Mouse (Mus musculus) MEL (cell line): ENCODE results near the gene H2-Ob.

Experiments used
- CTCF ChIP-seq, 3 experiments: IDR thresholded peaks in 2 of 3; conservative IDR thresholded peaks in 1 of 3; 2 replicates each; pipeline ENCODE4 v1.5.1; 2011 to 2012; ENCODE audit warnings: low read length in 3 of 3, low read depth in 2 of 3, mild to moderate bottlenecking in 2 of 3, improper control_type of control experiment in 1 of 3, inconsistent platforms in 1 of 3, mixed read lengths in 1 of 3, moderate library complexity in 1 of 3; ENCODE audit not compliant: control insufficient read depth in 1 of 3, insufficient read depth in 1 of 3, poor library complexity in 1 of 3, severe bottlenecking in 1 of 3
- ELF1 ChIP-seq: IDR thresholded peaks from 2 replicates; pipeline ENCODE4 v1.6.1; 2014; ENCODE audit warnings: low read depth, mild to moderate bottlenecking, inconsistent platforms, low read length, improper control_type of control experiment, moderate library complexity
- MYC ChIP-seq: IDR thresholded peaks from 2 replicates; pipeline ENCODE4 v1.6.1; 2011; ENCODE audit warnings: low read depth, mild to moderate bottlenecking, low read length, improper control_type of control experiment, moderate library complexity
- NELFE ChIP-seq: IDR thresholded peaks from 2 replicates; pipeline ENCODE4 v1.6.1; 2011; ENCODE audit warnings: low read depth, low read length, improper control_type of control experiment
- POLR2A ChIP-seq, 2 experiments: IDR thresholded peaks; 2 replicates each; pipeline ENCODE4 v1.6.1; 2011 to 2012; ENCODE audit warnings: low read length in 2 of 2, mild to moderate bottlenecking in 2 of 2, control low read depth in 1 of 2, improper control_type of control experiment in 1 of 2, low read depth in 1 of 2, moderate library complexity in 1 of 2; ENCODE audit not compliant: control insufficient read depth in 1 of 2, insufficient read depth in 1 of 2, poor library complexity in 1 of 2
- POLR2AphosphoS2 ChIP-seq: IDR thresholded peaks from 2 replicates; pipeline ENCODE4 v1.6.1; 2011; ENCODE audit warnings: low read length, improper control_type of control experiment
- USF1 ChIP-seq: IDR thresholded peaks from 2 replicates; pipeline ENCODE4 v1.6.1; 2014; ENCODE audit warnings: low read depth, mild to moderate bottlenecking, inconsistent platforms, low read length, improper control_type of control experiment, moderate library complexity

GRCm38 (mm10) chr17:34280499-34281038 lies 41.9 kb downstream of the H2-Ob start:
- TF ChIP-seq ELF1 = no peak
- TF ChIP-seq USF1 = no peak
- no peak for TF ChIP-seq POLR2AphosphoS2
- TF ChIP-seq NELFE = no peak
- TF ChIP-seq POLR2A (IDR thresholded peaks at IDR 0.05; ENCODE audit: control insufficient read depth in 1 of 2, insufficient read depth in 1 of 2, low read depth in 1 of 2, low read length in 2 of 2, poor library complexity in 1 of 2) = no peak
- no peak for TF ChIP-seq MYC
- no peak for TF ChIP-seq CTCF (IDR thresholded peaks at IDR 0.05 in 2 of 3, conservative IDR thresholded peaks at IDR 0.05 in 1 of 3; ENCODE audit: control insufficient read depth in 1 of 3, insufficient read depth in 1 of 3, low read depth in 2 of 3, low read length in 3 of 3, poor library complexity in 1 of 3, severe bottlenecking in 1 of 3)
